In the genomic region with DNA sequence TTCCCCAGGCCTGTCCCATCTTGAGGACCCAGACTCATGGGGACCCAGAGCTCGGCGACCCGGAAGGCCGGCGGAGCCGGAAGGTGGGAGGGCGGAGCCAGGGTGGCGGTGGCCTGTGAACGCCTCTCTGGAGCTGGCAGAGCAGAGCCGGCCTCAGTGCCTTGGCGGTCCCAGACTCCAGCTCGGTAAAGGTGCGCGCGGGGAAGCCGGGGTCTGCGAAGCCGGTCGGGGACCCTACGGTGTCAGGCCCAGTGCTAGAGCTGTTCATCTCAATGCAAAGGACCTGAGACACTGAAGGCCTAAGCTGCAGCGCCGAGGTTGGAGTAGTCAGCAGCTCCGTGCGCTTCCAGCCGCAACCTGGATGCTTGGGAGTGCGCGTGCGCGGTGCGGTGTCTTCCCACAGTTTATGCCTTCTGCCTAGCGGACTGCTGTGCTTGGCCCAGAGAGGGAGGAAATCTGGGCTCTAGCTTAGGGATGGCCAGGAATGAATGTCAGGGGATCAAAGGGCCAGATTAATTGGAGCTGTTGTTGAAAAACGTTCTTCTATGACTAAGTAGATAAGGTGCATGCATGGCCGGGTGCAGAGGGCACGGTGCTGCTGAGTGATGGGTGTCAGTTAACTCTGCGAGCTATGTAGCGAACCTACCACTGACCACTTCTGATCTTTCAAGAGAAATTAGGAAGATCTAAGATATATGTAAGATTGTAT, we compare ENCODE assay signal across 8 mouse cellular contexts. TPM values are rescaled to one million over a fixed set of nuclear protein-coding genes. Genes with fewer than 3 reads are reported as not detected.
DNase-seq lines count a peak whose midpoint lies in the region; ATAC-seq and TF ChIP-seq lines count a peak whose summit lies in the region.

No protein-coding gene starts in this region.

- peak overlapping the region; percentile 55 for H3K4me3 ChIP-seq in cortical plate, adult 2 months (ENCODE audit: insufficient read depth, low read length)

- peak; percentile 72 for ATAC-seq in activated CD4-positive, CD25-positive, alpha-beta regulatory T cell, adult 4 months
- peak; percentile 73 for ATAC-seq in megakaryocyte, adult 5-6 weeks (ENCODE audit: poor library complexity, severe bottlenecking)

- TF ChIP-seq POLR2A in cortical plate, adult 2 months (IDR thresholded peaks at IDR 0.05; ENCODE audit: extremely low read depth, insufficient read depth, low read length) = peak; percentile 81

- peak overlapping the region; percentile 66 for H3K27ac ChIP-seq in cortical plate, adult 2 months (ENCODE audit: insufficient read depth, low read length)

- TF ChIP-seq CTCF in cortical plate, adult 2 months (IDR thresholded peaks at IDR 0.05; ENCODE audit: extremely low read depth, insufficient read depth, low read length) = no peak

- H3K4me1 ChIP-seq in cortical plate, adult 2 months (ENCODE audit: control insufficient read depth, insufficient read depth, low read length) = 0 out of 2 replicates have a peak, but pooled peaks cover 2% of the 10 kb centered on the region

- DNase-seq in gastrocnemius, adult 8-10 months (ENCODE audit: low spot score in 2 of 2) = peak; percentile 66 to 75
- DNase-seq in induced T-regulatory cell, adult 2 months (ENCODE audit: low read depth) = peak; percentile 90
- peak; percentile 81 to 82 for DNase-seq in left cerebral cortex, adult 8-10 months (ENCODE audit: low spot score in 2 of 2)
- DNase-seq in right cerebral cortex, adult 2 months (ENCODE audit: low spot score in 2 of 2) = peak; percentile 86 to 89
- DNase-seq in urinary bladder, postnatal 14 days (ENCODE audit: low spot score) = peak; percentile 85

RNA-seq across cellular contexts. Expression of a gene that starts 0.8 kb away (rescaled TPM):
- polyA plus RNA-seq in activated CD4-positive, CD25-positive, alpha-beta regulatory T cell, adult 4 months (2017; shearing (Covaris generic)) = 100 to 1,000 TPM; 149 to 152 TPM
- 24.8 TPM in 2 replicates for polyA plus RNA-seq in cortical plate, adult 2 months (2012; rRNA removed)
- total RNA-seq in gastrocnemius, adult 8-10 months (2022) = 10 to 100 TPM; 25.9 to 32.4 (median 27.0) TPM
- total RNA-seq in left cerebral cortex, adult 8-10 months (2022) = 10 to 100 TPM; 23.0 to 27.9 (median 25.2) TPM
- 25.9 and 34.5 TPM in 2 replicates for total RNA-seq in megakaryocyte, adult 5-6 weeks (2015)
- 39.5 and 40.5 TPM in 2 replicates for total RNA-seq in megakaryocyte, adult 5-6 weeks (2017)

RNA-seq across cellular contexts. Expression of a gene that starts 44.0 kb away (rescaled TPM):
- under 1 TPM; 0.45 to 0.47 TPM for polyA plus RNA-seq in activated CD4-positive, CD25-positive, alpha-beta regulatory T cell, adult 4 months (2017; shearing (Covaris generic))
- polyA plus RNA-seq in cortical plate, adult 2 months (2012; rRNA removed) = 1.6 and 1.8 TPM in 2 replicates
- 1 to 10 TPM; 4.7 to 7.9 (median 6.4) TPM for total RNA-seq in gastrocnemius, adult 8-10 months (2022)
- total RNA-seq in left cerebral cortex, adult 8-10 months (2022) = 1 to 10 TPM; 1.7 to 3.3 (median 2.6) TPM
- total RNA-seq in megakaryocyte, adult 5-6 weeks (2015) = 0.43 and 0.74 TPM in 2 replicates
- 1.0 and 1.3 TPM in 2 replicates for total RNA-seq in megakaryocyte, adult 5-6 weeks (2017)

Comparison
In these comparisons a context has a peak if more than half of its experiments do, and no peak if none do; other contexts are left out.
1. Peak in every context shown above with its lines: DNase-seq, ATAC-seq, H3K4me3 ChIP-seq and H3K27ac ChIP-seq.